Mouse (Mus musculus) layer of hippocampus, postnatal 10 days (tissue): ENCODE results near the gene Zc3h15. TPM values are rescaled to one million over a fixed set of nuclear protein-coding genes. Genes with fewer than 3 reads are reported as not detected.
"Not testable (repeated sequence)": the region's sequence is repeated elsewhere in the genome, so short reads cannot be mapped to it uniquely, and the experiment has no call there.

ENCODE experiments used
- DNase-seq, 2 experiments: peaks; one replicate each; pipeline ENCODE4 v3.0.0; 2021; ENCODE audit warnings: low spot score in 2 of 2
- total RNA-seq, 2 experiments: library from RNA; stranded (reverse); gene quantifications; 2 replicates each; pipeline ENCODE4 v1.2.3; 2021

The Zc3h15 gene
- total RNA-seq, 2 experiments from 2014 or later: 133 to 138 TPM

DNA sequence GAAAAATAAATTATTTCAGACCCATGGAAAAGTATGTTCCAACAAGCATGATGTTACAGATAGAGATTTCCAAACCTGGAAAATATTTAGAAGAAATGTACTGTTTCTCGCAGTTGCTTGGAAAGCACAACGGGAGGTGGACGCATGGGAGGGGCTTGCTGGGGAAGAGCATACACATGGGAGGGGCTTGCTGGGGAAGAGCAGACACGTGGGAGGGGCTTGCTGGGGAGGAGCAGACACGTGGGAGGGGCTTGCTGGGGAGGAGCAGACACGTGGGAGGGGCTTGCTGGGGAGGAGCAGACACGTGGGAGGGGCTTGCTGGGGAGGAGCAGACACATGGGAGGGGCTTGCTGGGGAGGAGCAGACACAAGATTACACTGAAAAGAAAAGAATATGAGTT is 69.0 kb downstream of the Zc3h15 start:
- not testable (repeated sequence) for DNase-seq

DNA sequence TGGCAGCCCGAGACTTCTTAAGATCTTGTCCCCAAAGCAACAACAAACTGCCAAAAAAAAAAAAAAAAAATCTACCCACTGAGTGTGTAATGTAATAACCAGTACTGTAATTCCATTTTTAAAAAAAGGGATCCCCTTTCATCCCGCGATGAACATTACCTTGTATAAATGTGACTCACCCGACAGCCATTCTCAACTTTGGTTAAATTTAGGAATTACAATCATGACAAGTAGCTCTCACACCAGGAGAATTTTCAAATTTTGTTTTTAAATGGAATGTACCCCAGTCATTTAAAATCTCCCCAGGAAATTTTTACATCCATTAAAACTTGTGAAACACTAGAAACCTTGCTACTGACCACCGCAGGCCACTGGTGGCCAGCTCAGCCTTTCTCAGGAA is 69.7 kb downstream of the Zc3h15 start:
- no peak for DNase-seq

Other genes starting within 250 kb of the Zc3h15 start
- 10 to 100 TPM; 50.4 to 52.3 TPM for gene Itgav, start 80.0 kb downstream of the Zc3h15 start, total RNA-seq
- 100 to 1,000 TPM; 174 to 201 TPM for gene Fam171b, start 168.2 kb downstream of the Zc3h15 start, total RNA-seq